Mouse (Mus musculus) liver, postnatal 0 days (tissue): ENCODE results near the gene Cckbr. TPM values are rescaled to one million over a fixed set of nuclear protein-coding genes. Genes with fewer than 3 reads are reported as not detected.

Experiments
- ATAC-seq: fragments of 200-750 bp; cut with Nextera tagmentation; 2 replicates; pipeline ENCODE4 v1.8.0; 2017; ENCODE audit warnings: mild to moderate bottlenecking, moderate library complexity
- DNase-seq: peaks from one replicate; pipeline ENCODE4 v3.0.0-alpha.2; 2016
- H3K27ac ChIP-seq: fragments of 300-500 bp; sonication (generic); 2 replicates; pipeline ENCODE4 v1.5.1; 2014; ENCODE audit warnings: antibody characterized with exemption, moderate library complexity, mild to moderate bottlenecking, low read depth
- H3K27me3 ChIP-seq: fragments of 300-500 bp; sonication (generic); 2 replicates; pipeline ENCODE4 v1.6.1; 2014; ENCODE audit warnings: low read length, control low read depth, mixed read lengths; ENCODE audit not compliant: insufficient read depth
- H3K36me3 ChIP-seq: fragments of 300-500 bp; sonication (generic); replicated peaks from 2 replicates; pipeline ENCODE4 v1.6.1; 2014; ENCODE audit warnings: mild to moderate bottlenecking, control low read depth, low read length, moderate library complexity, mixed read lengths; ENCODE audit not compliant: insufficient read depth
- H3K4me1 ChIP-seq: fragments of 300-500 bp; sonication (generic); 2 replicates; pipeline ENCODE4 v1.6.1; 2014; ENCODE audit warnings: antibody characterized with exemption, mild to moderate bottlenecking, control low read depth; ENCODE audit not compliant: insufficient read depth
- H3K4me2 ChIP-seq: fragments of 300-500 bp; sonication (generic); 2 replicates; pipeline ENCODE4 v1.6.1; 2014; ENCODE audit warnings: low read depth, mild to moderate bottlenecking, low read length, moderate library complexity, mixed read lengths
- H3K4me3 ChIP-seq: fragments of 300-500 bp; sonication (generic); 2 replicates; pipeline ENCODE4 v1.5.1; 2014; ENCODE audit warnings: low read depth, low read length
- H3K9ac ChIP-seq: fragments of 300-500 bp; sonication (generic); replicated peaks from 2 replicates; pipeline ENCODE4 v1.6.1; 2014; ENCODE audit warnings: mild to moderate bottlenecking, moderate library complexity
- H3K9me3 ChIP-seq: fragments of 300-500 bp; sonication (generic); 2 replicates; pipeline ENCODE4 v1.6.1; 2016; ENCODE audit warnings: mild to moderate bottlenecking, control low read depth, low read length, mixed read lengths
- CTCF ChIP-seq: sonication (generic); IDR thresholded peaks from 2 replicates; pipeline ENCODE4 v1.5.1; 2016; ENCODE audit warnings: antibody characterized with exemption, low read depth
- EP300 ChIP-seq: IDR thresholded peaks from 2 replicates; pipeline ENCODE4 v1.6.1; 2016; ENCODE audit warnings: antibody characterized with exemption, low read depth, mild to moderate bottlenecking
- WGBS: fragments of 180-500 bp; shearing (Covaris S2); extraction: QIAGEN DNeasy Blood & Tissue Kit; methylation state at CpG from one replicate; pipeline ENCODE4 v1.1.7; 2014; ENCODE audit not compliant: insufficient replicate concordance; 5-methylcytosine and 5-hydroxymethylcytosine counted together
- polyA plus RNA-seq: library from polyadenylated mRNA; unstranded; fragments of >200 nt; fragmentation: Nextera tagmentation; extraction: Ambion mirVana; gene quantifications from 2 replicates; pipeline ENCODE4 v1.2.1, GENCODE M21; 2015

The Cckbr gene
- polyA plus RNA-seq, 1 experiment from 2014 or later: not detected

DNA sequence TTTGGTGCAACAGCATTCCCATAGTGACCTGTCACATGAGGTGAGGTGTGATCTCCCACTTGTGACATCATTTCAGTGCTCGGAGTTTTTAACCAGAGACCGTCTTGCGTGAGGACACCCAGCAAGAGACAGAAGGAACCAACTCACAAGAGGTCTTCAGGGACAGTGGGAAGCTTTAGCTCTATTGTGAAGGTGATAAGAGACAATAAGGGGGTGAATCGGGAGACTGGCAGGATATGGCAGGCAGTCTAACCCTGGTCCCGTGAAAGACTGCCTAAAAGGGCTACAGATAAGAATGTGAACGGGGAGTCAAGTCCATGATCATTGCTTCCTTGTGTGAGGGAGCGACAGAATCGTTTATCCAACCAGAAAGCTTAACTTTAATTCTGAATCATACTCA lies 52.8 kb downstream of the Cckbr start:
- Histone ChIP-seq H3K4me1 (peaks cover 5% of the 10 kb centered on the region), H3K4me2 (no peak overlapping the region), H3K27me3 (peaks cover 20% of the 10 kb centered on the region; the same call in 1 of the 2 replicates), H3K36me3 (no peaks in the 10 kb centered on the region), H3K9ac (no peak overlapping the region), H3K4me3 (no peak overlapping the region), H3K9me3 (no peaks in the 10 kb centered on the region), H3K27ac (no peak overlapping the region)
- DNase-seq: no peak
- no peak for TF ChIP-seq EP300
- WGBS: 65% methylated on average over 8 of the region's 8 CpGs
- no peak for ATAC-seq

DNA sequence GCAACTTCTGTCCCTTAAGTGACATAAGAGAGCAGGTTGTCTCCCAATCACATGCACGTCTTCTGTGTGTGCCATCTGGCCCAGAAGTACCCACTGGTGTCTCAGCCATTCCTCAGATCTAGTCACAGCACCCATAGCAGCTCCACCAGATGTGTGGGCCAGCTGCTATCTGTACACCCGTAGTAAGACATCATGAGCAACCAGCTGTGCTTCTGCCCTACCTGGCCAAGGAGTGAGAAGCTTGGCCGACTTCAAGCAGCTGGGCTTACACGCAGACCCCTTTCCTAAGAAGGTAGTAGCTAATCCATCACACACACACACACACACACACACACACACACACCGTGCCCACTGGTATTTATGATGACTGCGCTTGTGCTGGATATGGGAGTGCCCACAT lies 53.7 kb downstream of the Cckbr start:
- peaks cover 20% of the 10 kb centered on the region; the same call in 1 of the 2 replicates for H3K27me3 ChIP-seq
- H3K4me1 ChIP-seq: peaks cover 5% of the 10 kb centered on the region
- TF ChIP-seq CTCF (no peak), EP300 (no peak)
- H3K36me3 ChIP-seq: no peaks in the 10 kb centered on the region
- no peak overlapping the region for H3K4me2 ChIP-seq
- no peaks in the 10 kb centered on the region for H3K9me3 ChIP-seq
- 81% methylated on average over 6 of the region's 6 CpGs for WGBS
- ATAC-seq: no peak
- no peak overlapping the region for H3K4me3 ChIP-seq
- no peak for DNase-seq
- no peak overlapping the region for H3K27ac ChIP-seq
- no peak overlapping the region for H3K9ac ChIP-seq

DNA sequence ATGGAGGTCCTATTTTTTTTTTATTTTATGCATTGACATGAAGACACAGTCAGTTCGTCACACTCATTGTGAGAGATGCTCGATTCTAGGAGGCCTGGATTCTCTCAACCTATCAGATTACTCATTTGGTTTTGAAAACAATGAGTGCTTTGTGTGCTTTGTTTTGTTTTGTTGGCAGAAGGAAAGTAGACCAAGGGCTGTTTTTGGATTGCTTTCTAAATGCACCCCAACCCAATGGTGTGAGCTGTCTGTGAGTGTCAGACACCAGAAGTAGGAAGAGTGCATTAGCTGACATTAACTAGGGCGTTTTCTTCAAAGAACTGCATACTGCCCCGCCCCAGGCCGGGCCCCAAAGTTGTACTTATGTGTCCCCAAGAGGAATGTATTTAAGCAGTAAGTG lies 54.5 kb downstream of the Cckbr start:
- H3K4me3 ChIP-seq: no peak overlapping the region
- TF ChIP-seq EP300 (no peak), CTCF (no peak)
- H3K4me1 ChIP-seq: peaks cover 5% of the 10 kb centered on the region
- no peak overlapping the region for H3K27ac ChIP-seq
- DNase-seq (no peak), ATAC-seq (no peak)
- no peak overlapping the region for H3K4me2 ChIP-seq
- H3K9ac ChIP-seq: no peak overlapping the region
- H3K9me3 ChIP-seq: no peaks in the 10 kb centered on the region
- WGBS: 69% methylated on average over 5 of the region's 5 CpGs
- no peaks in the 10 kb centered on the region for H3K36me3 ChIP-seq
- H3K27me3 ChIP-seq: peaks cover 20% of the 10 kb centered on the region; the same call in 1 of the 2 replicates

DNA sequence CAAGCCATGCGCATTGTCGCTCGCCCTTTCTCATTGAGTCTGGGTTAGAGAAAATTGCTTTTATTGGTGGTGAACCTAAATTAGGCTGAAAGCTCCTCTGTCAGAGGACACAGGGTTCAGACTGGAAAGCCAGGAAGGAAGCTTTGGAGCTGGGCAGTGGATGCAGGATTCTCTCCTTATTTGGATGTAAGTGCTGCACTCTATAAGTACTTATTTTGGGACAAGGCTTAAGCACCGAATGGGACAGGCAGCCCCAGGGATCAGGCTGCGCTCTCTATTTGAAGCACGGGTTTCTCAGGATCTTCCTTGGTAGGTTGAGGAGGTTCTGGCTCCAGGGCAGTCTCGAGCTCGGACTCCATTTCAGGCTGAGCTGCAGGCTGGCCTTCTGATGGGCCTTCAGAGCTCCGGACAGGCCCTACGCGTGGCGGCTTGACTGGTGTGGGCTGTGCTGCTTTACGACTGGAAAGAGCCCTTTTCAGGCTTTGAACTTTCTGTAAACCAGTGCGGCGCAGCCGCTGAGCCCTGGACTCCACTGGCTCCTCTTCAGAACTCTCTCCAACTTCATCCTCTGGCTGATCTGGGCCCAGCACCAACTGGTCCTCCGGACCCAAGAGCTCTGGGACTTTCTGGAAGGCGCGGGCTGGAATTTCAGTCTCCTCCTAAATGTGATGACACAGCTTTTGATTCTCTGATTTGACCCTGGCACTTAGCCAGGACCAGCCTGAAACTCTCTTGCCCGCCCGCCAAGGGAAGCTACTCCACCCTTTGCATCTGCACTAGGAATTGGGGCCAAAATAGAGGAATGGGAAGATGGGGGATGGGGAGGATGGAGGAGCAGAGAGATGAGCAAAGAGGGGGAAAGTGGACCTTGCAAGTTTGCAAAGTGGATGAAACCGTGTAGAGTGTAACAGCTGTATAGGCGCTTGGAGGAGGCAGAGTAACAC lies 55.3 kb downstream of the Cckbr start:
- ATAC-seq (no peak), DNase-seq (peak; percentile 14)
- H3K4me3 ChIP-seq: no peak overlapping the region

DNA sequence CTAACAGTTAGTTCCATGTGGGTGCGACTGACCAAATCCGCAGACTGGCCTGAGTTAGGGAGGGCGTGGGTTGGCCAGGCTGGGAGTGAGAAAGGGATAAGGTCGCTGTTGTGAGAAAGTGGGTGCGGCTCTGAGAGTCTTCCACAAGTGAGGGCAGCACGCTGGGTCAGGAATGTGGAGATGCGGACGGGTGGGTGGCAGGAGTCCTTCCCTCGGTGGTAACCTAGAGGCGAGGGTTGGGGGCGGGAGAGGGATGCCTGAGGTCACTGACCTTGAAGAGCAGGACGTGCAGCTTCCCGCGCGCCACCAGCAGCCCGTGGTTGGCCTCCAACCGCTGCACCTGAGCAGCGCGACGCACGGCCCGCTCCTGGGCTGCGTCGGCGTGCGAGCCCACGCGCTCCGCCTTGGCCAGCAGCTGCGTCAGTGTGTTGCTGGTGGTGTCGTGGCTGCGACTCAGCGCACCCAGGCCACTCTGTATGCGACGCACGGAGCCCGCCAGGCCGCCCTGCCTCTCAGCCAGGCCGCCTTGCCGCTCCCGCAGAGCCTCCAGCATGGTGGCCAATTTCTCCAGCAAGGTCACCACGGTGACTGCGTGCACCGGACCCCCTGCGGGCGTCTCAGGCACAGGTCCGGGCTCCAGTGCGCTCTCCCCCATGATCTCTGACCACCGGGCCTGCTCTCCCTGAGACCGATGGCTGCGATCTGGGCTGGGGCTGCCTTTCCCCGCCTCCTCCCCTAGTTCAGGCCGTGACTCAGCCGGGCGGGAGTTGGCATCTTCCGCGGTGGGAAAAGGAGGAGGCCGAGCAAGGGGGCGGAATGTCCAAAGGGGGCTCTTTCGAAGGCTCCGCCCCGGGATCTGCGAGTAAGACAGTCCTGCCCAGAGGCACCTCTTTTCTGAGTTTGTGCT lies 56.2 kb downstream of the Cckbr start, which contains the start of gene Cavin3:
Gene Cavin3, minus strand, starts transcription at position 796 of the 907 bp plus-strand sequence.
- DNase-seq: peak; percentile 26
- Histone ChIP-seq H3K27me3 (peaks cover 20% of the 10 kb centered on the region; the same call in 1 of the 2 replicates), H3K4me3 (peak within 1 kb of the TSS; percentile 40), H3K9me3 (no peaks in the 10 kb centered on the region), H3K4me1 (peaks cover 5% of the 10 kb centered on the region), H3K4me2 (peak within 1 kb of the TSS; percentile 58), H3K27ac (no peak within 1 kb of the TSS), H3K9ac (peak within 1 kb of the TSS; percentile 34; the same call in 1 of the 2 replicates), H3K36me3 (no peaks in the 10 kb centered on the region)
- ATAC-seq: peak; percentile 49
- 6% methylated on average over 57 of the region's 63 CpGs for WGBS
- no peak for TF ChIP-seq CTCF
- TF ChIP-seq EP300: no peak

More for the DNA sequence above, 55.3 kb downstream of the Cckbr start:
- H3K27ac ChIP-seq: no peak overlapping the region
- H3K9me3 ChIP-seq: no peaks in the 10 kb centered on the region
- no peak overlapping the region for H3K9ac ChIP-seq
- H3K27me3 ChIP-seq: peaks cover 20% of the 10 kb centered on the region; the same call in 1 of the 2 replicates
- 72% methylated on average over 23 of the region's 23 CpGs for WGBS
- no peak overlapping the region; the same call in 1 of the 2 replicates for H3K4me2 ChIP-seq
- TF ChIP-seq EP300 (no peak), CTCF (no peak)
- H3K36me3 ChIP-seq: no peaks in the 10 kb centered on the region
- peaks cover 5% of the 10 kb centered on the region for H3K4me1 ChIP-seq
